26 mouse cellular contexts compared by ENCODE assay signal in genomic region chr5:38520838-38521237, GRCm38 (mm10).
"Had no signal": no experiment of that assay in that cellular context is flagged by ENCODE, and none has a peak within 500 bp of the region (broad histone marks: within the 10 kb centered on the region; RNA-seq: fewer than 3 reads in every experiment).

No protein-coding gene starts in this region.

- ATAC-seq: hindbrain, postnatal 0 days; intestine, embryonic 16.5 days had no signal

- H3K4me1 ChIP-seq: hindbrain, embryonic 15.5 days; kidney, embryonic 15.5 days; limb, embryonic 10.5 days; limb, embryonic 12.5 days had no signal

- H3K9ac ChIP-seq: heart, embryonic 12.5 days; hindbrain, embryonic 13.5 days; hindbrain, embryonic 15.5 days; kidney, embryonic 15.5 days; limb, embryonic 12.5 days; liver, embryonic 13.5 days had no signal

- H3K4me3 ChIP-seq: gastrocnemius, adult 2 months; heart, embryonic 10.5 days; heart, embryonic 12.5 days; hindbrain, embryonic 13.5 days; hindbrain, embryonic 15.5 days; kidney, embryonic 15.5 days; limb, embryonic 10.5 days; limb, embryonic 12.5 days; liver, embryonic 13.5 days had no signal

- DNase-seq: gastrocnemius, adult 2 months; gastrocnemius, postnatal 10 days; gastrocnemius, postnatal 25 days; heart, adult 18-20 months; heart, postnatal 10 days; heart, postnatal 4 days; kidney, adult 11 months; kidney, adult 2 months; kidney, adult 9 months; kidney, postnatal 14 days; kidney, postnatal 36 days; layer of hippocampus, adult 9-11 months; layer of hippocampus, postnatal 36 days; liver; liver, embryonic 13.5 days had no signal

- H3K27ac ChIP-seq: gastrocnemius, adult 2 months; heart, embryonic 10.5 days; hindbrain, embryonic 13.5 days; hindbrain, embryonic 15.5 days; hindbrain, postnatal 0 days; kidney, embryonic 15.5 days; kidney, postnatal 0 days; limb, embryonic 10.5 days; limb, embryonic 12.5 days; liver, embryonic 13.5 days had no signal

- H3K27me3 ChIP-seq: heart, embryonic 12.5 days; hindbrain, embryonic 13.5 days; hindbrain, embryonic 15.5 days; kidney, embryonic 15.5 days; limb, embryonic 12.5 days; liver, embryonic 13.5 days had no signal

- H3K4me2 ChIP-seq: heart, embryonic 12.5 days; hindbrain, embryonic 13.5 days; hindbrain, embryonic 15.5 days; kidney, embryonic 15.5 days; limb, embryonic 12.5 days; liver, embryonic 11.5 days; liver, embryonic 13.5 days had no signal

- H3K9me3 ChIP-seq: heart, embryonic 10.5 days; heart, embryonic 12.5 days; hindbrain, embryonic 13.5 days; hindbrain, embryonic 15.5 days; kidney, embryonic 15.5 days; limb, embryonic 10.5 days; limb, embryonic 12.5 days; liver, embryonic 13.5 days had no signal
